Mouse (Mus musculus) thymus, postnatal 4 days (tissue): ENCODE results near the gene Aff3.

Experiments
- DNase-seq: peaks from one replicate; pipeline ENCODE4 v3.0.0; 2021

Aff3 gene

DNA sequence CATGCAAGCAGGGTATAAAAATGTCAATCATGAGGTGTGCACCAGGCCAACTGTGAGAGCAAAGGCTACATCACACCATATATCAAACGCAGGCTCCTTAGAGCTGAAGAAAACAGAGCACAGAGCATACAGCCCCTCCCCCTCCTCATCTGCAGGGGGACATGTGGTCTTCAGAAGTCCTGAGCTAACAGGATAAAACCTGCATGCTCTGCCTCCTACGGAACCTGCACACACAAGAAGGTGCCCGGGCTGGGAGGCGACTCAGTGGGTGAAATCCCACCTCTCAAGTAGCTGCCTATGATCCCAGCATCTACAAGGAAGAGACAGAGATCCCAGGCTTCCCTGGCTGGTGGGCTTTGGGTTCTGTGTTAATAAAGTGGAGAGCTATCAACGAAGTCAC, 70.0 kb downstream of the Aff3 start:
- no peak for DNase-seq

DNA sequence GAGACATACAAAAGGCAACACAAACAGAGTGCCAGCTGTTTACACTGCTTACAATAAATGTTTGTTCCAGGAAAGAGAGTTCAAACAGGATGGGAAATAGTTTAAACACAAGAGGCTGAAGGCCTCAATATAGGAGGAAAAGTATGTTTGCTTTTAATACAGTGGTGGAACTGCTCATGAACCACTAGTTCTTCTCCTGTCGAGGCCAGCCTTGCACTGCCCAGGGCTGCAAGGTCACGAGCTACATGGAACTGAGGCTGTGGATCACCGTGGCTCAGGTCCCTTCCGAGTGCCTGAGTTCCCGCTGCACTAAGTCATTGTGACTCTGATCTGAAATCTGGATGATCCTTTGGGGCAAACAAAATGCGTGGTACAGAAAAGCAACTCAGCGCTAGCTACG, 73.6 kb downstream of the Aff3 start:
- no peak for DNase-seq

DNA sequence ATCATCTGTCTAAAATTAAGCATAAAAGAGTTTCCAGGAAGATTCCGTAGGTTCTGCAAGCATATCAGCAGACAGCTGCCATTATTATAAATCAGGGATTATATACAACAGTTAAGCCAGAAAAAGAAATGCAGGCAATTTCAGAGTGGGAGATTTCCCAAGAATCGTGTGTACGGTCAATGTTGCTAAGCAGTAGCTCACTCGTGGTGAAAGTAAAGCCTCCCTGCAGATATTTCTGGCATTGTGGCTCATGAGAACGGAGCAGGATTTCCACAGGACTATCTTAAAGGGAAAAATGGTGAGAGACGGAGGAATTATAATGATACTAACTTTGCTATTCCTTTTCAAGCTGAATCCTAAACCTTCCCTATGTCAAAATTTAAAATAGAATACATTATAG, 76.0 kb downstream of the Aff3 start:
- no peak for DNase-seq

DNA sequence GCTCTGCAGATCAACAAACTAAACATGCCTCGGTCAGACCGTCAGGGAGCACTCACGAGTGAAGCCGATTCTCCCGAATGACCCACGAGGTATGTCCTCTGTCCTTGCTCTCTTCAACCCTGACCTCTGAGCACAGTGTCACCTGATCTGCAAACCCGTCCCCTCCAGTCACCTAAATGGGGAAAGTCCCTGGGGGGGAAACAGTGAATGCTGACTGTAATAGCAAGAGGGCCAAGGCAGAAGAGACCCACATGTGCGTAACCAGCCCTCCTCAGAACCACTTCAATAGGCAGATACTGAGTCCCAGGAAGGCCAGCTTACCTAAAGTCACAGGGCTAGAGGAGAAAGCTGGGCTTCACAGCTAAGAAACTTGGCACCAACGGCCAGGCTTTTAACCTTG, 82.4 kb downstream of the Aff3 start:
- no peak for DNase-seq

DNA sequence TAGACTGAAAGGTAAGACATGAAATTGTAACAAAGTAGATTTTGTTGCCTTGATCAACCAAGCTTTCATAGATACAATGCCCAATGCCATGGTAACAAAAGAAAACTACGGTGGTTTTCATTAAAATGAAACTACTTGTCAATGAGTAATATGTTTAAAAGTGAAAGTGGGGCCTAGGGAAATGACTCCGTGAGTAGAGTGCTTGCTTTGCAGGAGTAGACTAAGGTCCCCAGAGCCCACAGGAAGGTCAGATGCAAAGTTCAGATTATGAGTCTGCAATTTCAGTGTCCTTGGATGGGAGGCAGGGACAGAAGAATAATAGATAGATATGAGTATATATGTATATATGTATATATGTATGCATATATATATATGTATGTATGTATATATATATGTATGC, 84.2 kb downstream of the Aff3 start:
- no peak for DNase-seq

DNA sequence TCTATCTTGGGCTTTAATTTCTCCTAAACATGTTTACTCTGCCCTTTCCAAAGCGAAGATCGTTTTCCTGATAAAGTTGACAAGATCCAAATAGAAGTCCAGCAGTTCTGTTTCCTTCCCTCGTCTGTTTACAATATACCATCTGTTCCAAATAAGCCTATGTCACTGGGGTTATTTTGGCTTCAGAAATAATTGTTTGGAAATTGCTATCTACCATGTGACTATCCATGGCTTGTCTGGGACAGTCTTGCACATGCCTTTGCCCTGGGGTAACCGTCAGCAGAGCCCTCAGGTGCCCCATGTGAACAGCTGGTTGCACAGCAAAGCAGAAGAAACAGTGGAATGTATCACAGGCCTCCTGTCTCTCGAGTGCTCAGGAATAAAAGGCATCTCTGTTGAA, 86.4 kb downstream of the Aff3 start:
- DNase-seq = no peak

DNA sequence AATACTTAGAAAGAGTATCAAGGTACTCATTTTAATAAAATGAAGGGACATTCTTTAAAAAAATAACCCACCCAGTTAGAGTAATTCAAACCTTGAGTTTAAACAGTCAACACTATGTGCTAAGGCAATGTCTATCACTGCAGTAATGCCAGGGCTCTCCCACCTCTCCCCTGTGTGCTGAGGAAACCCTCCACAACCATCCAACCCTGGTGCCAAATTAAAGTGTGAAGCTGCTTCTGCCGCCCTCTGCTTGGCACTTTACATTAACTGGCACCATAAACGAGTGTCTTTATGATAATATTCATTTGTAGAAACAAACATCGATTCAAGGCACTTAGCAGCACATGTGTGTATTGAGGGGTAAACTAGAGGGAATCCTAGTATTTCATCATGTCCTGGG, 97.0 kb downstream of the Aff3 start:
- no peak for DNase-seq

DNA sequence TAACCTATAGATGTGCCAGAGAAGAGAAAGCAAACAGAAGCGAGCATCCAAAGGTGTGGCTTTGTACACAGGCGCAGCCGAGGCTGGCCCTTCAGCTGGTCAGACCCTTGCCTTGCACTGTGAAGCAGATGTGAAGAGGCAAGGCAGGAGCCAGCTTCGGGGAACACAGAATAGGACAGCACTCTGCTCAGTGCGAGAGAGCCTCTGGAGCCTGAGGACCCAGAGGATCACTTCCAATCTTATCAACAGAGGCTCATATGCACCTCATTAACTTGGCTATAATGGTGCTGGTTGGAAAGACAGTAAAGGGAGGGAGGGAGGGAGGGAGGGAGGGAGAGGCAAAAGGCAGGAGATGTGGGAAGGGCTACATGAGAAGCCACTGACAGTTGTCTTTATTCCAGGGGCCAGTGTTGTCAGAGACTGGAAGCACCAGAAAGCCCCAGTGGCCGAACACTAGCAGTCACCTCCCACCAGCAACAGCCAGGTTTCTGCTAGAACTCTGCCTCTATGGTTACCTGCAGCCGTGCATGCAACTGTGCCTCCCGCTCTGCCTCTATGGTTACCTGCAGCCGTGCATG, 98.6 kb downstream of the Aff3 start:
- DNase-seq = no peak

DNA sequence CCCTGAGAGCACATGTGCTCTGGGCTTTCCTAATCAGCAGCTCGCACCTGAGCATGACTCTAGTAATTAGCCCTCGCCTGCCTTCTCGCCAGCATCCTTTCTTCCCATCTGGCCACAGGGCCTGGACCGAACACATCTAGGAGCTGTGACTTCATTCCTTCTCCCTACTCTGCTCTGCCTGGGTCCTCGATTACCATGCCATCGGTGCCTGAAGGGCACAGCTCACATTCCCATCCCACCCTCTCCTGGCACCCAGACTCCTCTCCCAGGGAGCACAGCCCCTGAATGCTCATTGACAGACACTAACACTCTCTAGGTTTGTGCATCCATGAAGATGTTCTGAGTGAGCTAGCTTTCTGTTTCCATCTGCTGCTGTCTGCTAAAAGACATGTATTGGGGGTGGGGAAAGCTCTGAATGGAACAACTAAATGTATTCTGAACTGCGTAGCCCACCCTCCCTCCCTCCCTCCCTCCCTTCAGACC, 99.4 kb downstream of the Aff3 start:
- DNase-seq = no peak

DNA sequence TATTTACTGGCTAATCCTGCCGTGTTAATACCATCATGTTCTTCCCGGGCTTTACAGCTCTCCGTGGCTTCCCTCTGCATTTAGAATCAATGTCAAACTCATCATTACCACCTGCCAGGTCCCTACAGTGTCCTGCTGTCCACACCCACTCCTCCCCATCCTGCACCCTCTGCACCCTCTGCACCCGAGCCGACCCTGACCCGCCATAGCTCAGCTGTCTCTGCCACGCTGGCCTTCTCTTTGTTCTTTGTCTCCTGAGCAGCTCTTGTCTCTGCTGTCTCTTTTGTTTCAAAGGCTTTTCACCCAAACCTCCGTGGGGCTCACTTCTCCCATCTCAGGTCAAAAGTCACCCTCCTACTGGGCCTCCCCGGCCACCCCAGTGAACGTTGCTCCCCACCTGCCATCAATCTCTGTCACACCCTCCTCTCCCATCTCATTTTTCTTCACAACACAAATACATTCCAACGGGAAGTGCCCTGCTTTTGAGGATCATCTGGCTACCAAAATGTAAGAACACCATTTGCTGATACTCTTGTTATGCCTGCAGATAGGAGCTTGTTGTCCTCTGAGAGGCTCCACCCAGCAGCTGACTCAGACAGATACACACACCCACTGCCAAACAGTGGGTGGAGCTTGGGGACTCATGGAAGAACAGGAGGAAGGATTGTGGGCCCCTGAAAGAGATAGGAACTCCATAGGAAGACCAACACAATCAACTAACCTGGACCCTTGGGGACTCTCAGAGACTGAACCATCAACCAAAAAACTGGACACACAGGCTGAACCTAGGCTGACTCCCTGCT, 102.2 kb downstream of the Aff3 start:
- DNase-seq = no peak

DNA sequence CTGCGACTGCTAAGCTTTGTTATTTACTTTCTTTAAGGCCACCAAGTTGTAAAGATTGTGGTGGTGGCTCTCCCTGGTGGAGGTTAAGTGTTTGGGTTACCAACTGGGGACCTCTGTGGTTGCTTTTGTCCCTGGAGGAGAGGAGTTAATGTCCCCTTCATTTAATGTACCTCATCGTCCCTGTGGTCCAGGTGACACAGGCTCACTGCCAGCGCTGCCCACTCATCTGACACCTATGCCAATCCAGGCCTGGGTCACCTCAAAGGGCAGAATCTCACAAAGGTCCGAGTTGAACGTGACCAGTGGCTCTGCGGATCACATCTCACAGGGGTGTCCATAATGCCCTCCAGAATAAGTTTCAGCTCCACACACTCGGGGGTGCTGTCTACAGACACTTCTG, 103.4 kb downstream of the Aff3 start:
- no peak for DNase-seq

DNA sequence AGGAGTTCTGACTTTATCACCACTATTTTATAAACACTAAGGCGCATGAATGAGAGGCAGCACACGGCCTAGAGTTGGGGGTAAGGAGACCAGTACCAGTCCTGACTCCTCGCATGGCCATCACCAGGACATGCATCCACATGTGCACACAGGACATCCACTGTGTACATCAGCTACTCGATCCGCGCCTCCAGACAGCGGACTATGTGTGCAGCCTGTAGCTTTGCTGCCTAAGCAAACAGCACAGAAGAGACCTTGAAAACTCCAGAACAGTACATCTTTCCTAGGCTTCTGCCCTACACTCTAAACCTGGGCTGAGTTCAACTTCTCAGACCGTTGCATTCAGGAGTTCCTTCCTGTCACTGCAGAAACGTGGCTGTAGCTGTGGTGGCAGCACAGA, 104.1 kb downstream of the Aff3 start:
- DNase-seq = no peak

DNA sequence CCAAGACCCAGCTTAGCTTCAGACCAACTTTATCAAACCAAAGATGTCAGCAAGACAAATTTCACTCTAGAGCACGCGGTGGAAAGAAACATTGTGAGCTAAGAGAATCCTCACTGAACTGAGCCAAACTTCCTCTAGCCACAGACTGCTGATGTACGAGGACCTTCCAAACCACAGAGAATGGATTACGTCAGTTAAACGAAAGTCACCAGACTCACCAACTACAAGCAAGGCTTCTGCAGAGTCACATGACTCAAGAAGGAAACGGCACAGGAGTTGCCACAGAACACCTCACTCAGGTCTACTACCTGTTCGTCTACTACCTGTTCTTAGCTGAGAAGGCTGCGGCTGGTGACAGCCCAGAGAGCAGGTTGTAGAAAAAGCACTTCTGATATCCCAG, 107.1 kb downstream of the Aff3 start:
- no peak for DNase-seq

DNA sequence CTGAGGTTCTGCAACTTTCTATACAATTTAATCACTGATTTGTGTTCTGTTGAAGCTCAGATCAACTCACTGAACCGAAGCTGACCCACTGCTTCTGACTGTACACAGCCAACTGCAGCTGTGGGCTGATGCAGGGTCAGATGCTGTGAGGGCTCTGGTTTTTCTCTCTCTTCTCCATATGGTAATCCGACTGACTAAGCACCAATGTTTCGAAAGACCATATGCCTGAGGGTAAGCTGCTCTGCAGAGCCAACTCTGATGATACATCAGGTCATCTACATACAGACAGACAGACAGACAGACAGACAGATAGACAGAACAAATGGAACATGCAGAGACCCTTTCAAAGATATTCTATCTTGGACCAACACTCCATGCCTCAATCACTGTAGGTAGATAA, 110.2 kb downstream of the Aff3 start:
- no peak for DNase-seq

DNA sequence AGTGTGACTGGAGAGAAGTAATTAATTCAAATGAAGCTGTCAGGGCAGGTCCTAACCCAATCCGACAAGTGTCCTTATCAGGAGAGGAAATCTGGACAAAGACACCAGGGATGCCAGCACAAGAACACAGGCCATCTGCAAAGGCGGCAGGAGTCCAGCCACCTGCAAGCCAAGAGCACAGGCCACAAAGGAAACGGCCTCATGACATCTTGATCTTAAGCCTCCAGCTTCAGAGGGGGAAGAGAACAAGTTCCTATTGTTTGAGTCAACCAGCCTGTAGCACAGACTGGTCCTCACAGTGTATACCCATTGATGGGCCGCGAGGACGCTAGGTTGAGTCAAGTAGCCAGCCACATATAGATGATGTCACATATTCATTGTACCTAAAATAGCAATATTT, 111.7 kb downstream of the Aff3 start:
- DNase-seq = no peak

DNA sequence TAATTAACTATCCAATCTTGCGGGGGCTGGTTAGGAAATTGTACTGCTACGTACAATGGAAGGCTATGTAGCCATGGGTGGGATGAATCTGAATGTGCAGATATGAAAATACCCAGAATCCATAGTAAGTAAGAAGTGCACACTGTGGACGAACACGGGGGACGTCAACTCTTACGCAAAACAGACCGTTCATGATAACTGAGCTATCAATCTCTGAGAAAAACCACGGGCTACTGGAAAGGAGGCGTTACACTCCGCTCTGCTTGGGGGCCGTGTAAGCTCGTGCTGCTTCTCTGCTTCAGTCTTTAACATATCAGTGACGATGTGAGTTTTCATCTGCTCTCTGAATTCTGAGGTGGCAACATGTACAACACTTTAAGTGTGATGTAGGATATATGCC, 114.2 kb downstream of the Aff3 start:
- no peak for DNase-seq

DNA sequence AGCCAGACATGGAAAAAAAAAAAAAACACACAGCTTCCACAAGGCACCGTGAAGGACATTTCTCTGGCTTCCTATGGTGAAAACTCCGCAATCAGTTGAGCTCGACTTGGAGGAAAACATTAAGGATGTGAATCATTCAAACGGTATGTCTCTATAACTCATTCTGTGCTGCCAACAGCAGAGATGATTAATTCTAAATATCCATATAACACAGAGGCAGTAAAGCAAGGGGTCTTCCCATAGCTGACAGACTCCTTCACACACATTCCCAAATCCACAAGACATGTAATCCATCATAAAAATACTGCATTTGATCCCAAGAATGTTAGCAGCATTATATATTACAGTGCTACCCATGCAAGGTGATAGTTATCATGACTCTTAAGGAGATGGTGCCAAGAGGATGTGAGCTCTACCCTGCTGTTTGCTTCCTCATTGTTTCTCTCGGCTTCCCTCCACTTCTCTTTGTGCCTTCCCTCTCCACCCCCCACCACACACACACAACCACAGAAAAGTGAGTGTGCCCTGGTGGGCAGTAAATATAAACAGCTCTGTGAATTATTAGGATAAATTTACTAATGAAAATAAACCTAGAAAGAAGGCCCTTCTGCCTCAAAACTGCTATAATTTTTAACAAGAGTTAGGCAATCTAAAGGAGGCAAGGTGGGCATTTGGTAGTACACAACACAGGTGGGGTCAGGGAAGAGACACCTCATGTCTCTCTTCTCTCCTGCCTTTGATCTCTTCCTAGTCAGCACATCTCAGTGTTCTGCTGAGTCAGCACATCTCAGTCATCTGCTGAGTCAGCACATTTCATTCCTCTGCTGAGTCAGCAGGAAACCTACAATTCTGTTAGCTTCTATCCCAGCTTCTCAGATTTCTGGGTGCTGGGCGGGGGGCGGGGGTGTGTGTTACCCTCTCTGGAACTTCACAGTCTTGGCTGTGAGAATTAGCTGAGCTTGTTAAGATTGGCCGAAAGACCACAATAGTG, 115.8 kb downstream of the Aff3 start:
- DNase-seq = no peak

DNA sequence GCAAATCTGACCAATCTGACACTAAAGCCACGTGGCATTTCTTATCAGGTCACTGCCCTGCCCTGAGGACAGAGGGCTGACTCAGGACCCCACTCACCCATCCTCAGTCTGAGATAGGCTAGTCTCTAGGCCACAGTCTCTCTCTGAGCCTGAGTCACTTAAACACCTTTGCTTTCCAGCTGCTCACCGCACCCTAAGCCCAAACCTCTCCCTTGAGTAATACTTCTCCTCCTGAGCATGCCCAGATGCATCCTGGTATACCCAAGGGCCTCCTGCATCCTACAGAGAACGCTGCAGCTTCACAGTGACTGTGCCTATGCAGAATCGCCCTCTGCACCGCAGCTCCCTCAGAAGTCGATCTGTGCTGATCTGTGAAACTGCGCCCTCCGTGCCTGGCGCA, 117.1 kb downstream of the Aff3 start:
- no peak for DNase-seq

DNA sequence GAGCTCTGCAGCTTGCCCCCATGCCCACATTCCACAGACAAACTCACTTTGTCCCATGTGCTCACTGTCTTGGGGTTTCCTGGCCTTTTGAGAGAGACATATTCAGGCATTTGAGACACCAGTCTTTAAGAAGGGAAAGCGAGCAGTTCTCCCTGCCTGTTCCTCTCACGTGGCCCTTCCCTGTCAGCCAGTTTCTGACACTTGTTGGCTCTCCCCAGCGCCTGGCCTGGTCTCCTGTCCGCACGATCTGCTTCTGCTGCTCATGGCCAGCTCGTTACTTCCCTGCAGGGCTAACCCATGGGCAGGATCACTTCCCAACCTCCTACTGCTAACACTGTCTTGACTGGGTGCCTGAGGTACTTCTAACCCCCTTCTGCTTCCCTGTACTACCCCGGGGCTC, 118.1 kb downstream of the Aff3 start:
- DNase-seq = no peak

DNA sequence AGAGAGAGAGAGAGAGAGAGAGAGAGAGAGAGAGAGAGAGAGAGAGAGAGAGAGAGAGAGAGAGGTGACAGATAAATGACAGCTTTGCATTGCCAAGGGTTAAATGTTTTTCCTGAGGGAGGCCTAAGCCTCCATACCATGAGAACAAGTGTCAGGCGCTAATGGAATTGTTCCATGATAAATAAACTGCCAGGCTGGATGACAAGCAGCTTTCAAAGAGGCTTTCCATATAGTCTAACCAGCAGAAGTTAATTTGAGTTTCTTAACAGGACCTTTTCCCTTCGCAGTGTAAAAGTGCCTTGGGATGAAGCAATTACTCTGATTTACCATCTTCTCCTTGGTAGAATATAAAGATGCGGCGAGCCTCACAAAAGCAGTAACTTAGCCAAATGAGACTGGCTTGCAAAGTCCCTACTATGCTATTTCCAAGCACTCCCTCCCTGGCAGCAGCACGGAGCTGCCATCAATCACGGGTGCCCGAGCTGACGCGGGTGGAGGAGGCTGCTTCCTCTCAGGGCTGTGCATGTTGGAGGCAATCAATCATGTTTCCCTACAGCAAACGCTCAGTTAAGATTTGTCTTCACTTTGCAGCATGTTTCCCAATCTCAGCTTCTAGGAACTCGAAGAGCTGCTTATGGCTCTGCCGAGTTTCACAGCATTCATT, 119.3 kb downstream of the Aff3 start:
- DNase-seq = no peak

DNA sequence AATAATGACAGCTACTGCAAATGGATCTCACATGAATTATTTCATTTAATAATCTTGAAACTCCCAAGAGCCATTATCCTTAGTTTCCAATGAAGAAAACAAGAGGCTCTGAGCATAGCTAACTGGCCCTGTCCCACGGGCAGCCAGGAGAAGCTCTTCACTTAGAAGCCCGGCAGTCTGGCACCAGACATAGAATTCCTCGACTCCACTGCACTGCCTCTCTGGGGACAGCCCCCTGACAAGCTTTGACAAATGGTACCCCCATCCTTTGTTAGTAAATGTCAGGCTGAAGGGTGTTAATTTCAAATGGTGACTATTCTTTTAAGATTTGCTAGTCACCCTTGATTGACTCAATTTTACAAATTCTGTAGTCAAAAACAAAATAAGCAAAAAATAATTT, 120.3 kb downstream of the Aff3 start:
- DNase-seq = no peak

DNA sequence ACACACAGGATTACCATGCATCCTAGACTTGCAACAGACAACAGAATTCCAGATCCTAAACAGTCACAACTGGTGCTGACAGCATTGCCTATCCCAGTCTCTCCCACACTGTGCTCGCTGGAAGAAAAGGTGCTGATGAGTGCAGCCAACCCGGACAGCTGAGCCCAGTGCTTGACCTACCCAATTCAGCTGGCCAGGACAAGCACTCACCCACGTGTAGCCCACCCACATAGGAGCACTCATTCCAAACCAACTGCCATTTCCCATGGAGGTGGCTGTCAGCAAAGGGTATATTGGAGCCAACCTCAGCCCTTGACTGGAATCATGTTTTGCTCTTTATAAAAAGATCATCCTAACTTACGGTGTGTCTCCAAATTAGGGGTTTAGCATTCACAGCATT, 123.2 kb downstream of the Aff3 start:
- no peak for DNase-seq

DNA sequence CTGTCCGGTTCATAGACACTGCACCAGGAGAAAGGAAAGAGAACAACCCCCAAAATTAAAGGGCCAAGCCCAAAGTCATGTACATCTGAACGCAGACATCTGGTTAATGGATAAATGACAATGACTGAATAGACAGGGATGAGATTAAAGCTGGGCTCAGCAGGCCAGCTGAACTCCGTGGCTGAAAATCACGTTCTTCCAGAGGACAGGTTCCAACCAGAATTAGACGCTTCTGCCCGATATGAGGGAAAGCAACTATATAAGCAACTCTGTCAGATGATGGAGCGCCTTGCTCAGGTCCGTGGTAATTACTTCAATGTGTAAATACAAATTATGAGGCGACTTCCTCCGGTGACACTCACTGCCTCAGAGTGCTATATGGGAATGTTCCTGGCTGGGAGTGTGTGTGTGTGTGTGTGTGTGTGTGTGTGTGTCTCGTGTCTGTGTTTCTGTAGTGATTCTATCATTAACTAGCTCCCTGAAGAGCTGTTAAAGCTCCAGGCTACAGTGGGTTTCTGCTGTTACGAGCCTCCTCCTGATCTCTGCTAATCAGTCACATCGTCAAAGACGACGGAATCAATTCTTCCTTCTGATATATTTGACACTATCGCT, 127.7 kb downstream of the Aff3 start:
- no peak for DNase-seq
